Mouse (Mus musculus): ENCODE measurements around the gene Olfr19.
"Not testable (repeated sequence)": the region's sequence is repeated elsewhere in the genome, so short reads cannot be mapped to it uniquely, and the experiment has no call there.

The Olfr19 gene

DNA sequence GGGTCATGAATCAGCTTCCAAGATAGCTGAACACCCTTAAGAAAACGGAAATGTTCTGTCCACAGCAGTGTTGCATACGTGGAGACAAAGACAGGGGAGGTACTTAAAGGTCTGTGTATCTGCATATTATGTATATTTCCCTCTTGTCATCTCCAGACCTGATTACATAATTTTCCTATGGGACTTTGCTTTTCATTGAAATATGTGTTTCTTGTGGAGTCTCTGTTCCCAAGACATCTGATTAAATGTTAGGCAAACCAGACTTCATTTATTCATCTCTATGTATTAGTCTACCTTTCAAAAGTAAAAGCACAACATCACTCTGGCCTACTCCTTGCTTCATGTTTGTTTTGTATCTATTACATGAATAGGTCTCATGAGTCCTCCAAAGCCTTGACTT, at the start of gene Olfr19:
TSS of gene Olfr19 (minus strand) at position 101 of the 400 bp plus-strand sequence.
- no peak for DNase-seq

DNA sequence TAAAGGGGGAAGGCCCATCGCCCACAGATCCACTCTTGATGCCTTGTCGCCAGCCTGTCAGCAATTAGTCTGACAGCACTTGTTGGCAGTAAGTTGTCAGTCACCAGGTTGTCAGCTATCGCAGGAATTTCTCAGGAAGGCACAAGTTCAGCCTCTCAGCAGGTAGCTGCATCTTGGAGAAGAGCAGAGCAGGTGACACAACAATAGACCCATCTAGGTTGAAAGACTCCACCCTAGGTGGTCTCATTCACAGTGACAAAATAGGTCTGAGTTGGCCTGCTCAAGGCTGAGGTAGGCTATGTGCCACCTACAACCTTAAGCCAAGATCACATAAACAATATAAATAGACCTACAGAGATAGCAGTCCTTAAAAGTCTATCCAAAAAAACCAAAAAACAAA, 8.8 kb upstream of the Olfr19 start:
- no peak for DNase-seq

DNA sequence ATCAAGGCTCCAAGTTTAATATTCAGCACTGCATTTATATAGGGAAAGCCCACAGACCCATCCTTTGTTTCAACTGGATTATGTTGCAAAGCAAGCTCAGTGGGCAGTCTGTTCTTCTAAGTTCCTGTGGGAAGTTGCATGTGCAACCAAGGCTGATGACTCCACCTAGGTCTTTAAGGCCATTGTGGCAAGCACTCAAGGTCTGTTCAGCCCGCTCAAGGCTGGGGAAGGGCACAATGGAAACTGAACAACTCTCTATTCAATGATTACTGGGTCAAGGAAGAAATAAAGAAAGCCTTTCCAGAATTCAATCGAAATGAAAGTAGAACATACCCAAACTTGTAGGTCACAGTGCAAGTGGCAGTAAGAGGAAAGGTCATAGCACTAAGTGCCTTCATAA, 7.8 kb upstream of the Olfr19 start:
- DNase-seq, result no peak

DNA sequence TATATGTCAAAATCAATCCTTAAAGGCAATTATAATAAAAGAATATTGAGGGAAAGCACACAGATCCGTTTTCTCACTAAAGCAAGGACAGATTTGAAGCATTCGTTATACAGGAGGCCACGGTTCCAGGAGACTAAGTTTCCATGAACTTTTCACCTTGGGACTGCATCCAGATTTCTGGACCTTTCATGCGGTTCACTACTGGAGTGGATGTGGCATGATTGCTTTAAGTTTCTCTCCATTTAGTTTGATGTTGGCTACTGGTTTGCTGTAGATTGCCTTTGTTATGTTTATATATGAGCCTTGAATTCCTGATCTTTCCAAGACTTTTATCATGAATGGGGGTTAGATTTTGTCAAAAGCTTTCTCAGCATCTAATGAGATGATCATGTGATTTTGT, 11.2 kb downstream of the Olfr19 start:
- no peak for DNase-seq

DNA sequence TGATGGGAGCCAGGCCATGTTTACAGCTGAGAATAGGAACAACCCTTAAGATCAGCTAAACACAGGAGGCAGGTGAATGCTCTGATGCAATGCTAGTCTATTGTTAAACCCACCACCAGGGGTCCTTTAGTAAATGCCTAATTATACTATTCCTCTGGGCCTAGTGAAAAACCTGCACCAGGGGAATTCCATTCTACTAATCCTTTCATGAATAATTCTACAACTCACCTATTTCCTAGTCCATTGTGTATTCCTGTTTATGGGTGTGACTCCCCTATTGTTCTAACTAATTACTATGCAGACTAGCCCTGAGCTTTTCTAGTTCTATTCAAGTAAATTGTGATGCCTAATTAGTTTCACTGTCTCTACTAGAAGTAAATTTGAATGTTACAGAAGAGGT, 11.7 kb downstream of the Olfr19 start:
- DNase-seq, result not testable (repeated sequence)

DNA sequence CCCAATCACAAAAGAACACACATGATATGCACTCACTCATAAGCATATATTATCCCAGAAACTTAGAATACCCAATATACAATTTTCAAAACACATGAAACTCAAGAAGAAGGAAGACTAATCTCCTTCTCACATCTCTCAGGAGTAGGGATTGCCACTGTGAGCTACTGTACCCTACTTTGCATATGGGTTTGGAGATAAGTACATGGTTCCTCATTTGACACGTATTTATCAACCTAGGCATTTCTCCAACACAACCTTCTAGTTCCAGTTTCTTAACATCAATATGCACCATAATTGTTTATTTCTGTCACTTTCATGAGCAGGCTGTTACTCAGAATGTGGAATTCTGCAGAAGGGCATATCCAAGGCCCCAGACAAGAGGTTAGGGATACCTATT, 31.1 kb downstream of the Olfr19 start:
- DNase-seq, result no peak

DNA sequence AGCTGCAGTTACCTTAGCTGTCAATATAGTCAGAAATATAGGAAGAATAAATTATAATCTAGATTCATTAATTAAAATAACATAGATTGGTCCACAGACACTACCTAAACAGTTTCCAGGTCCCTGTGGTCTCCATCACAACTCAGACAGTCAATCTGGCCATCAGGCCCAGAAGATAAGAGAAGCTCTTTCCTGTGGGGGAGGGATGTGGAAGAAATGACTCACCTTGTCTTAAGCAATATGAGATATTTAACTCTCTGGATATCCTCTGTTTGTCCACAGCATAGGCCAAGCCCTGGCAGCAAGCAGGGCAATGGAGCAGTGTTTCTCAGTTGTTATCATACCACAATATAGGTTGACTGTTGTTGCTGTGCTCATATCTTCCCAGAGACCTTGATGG, 42.5 kb downstream of the Olfr19 start:
- no peak for DNase-seq
